Mouse (Mus musculus): ENCODE data around the gene Slc3a2. TPM values are rescaled to one million over a fixed set of nuclear protein-coding genes. Genes with fewer than 3 reads are reported as not detected.
A peak's percentile ranks its signal among the peaks of the same experiment; 100 is the strongest.

Gene Slc3a2
- polyA plus RNA-seq, 1 experiment from 2014 or later = 91.8 TPM

DNA sequence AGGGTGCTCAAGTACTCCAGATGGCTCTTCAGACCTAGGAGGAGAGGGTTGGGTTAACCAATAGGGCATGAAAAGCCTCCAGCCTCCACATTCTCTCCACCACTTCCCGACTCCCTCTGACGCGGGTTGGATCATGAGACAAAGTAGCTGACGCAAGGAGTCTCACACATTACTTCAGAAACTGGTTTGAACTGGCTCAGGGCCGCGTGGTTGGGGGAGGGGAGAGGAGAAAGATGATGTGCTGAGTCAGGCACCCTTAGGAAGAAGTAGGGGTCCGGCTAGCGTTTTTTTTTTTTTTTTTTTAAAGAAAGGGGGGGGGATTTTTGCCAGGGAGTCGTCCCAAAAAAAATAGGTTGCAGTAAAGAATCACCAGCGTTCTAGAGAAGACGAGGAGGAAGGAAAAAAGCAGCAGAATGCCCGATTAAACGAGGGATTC lies 10.3 kb downstream of the Slc3a2 start:
- TF ChIP-seq EP300 (IDR thresholded peaks at IDR 0.05) (peak; percentile 91), CTCF (IDR thresholded peaks at IDR 0.05) (no peak)
- Histone ChIP-seq H3K4me1 (ENCODE audit: insufficient read depth, low read depth, low read length) (peaks cover 21% of the 10 kb centered on the region; the same call in 1 of the 2 replicates), H3K9ac (replicated peaks; ENCODE audit: low read depth) (peak overlapping the region; percentile 88), H3K4me2 (replicated peaks; ENCODE audit: low read depth, low read length) (peak overlapping the region; percentile 59), H3K9me3 (ENCODE audit: low read length) (no peaks in the 10 kb centered on the region), H3K27ac (ENCODE audit: low read length) (peak overlapping the region; percentile 94), H3K36me3 (ENCODE audit: insufficient read depth, low read length) (peaks cover 27% of the 10 kb centered on the region), H3K27me3 (replicated peaks; ENCODE audit: insufficient read depth, low read length) (no peaks in the 10 kb centered on the region), H3K4me3 (ENCODE audit: low read depth, low read length) (peak overlapping the region; percentile 99)
- DNase-seq (ENCODE audit: low spot score) (peak; percentile 98), ATAC-seq (peak; percentile 86)
- 1% methylated on average over 13 of the region's 13 CpGs for WGBS

DNA sequence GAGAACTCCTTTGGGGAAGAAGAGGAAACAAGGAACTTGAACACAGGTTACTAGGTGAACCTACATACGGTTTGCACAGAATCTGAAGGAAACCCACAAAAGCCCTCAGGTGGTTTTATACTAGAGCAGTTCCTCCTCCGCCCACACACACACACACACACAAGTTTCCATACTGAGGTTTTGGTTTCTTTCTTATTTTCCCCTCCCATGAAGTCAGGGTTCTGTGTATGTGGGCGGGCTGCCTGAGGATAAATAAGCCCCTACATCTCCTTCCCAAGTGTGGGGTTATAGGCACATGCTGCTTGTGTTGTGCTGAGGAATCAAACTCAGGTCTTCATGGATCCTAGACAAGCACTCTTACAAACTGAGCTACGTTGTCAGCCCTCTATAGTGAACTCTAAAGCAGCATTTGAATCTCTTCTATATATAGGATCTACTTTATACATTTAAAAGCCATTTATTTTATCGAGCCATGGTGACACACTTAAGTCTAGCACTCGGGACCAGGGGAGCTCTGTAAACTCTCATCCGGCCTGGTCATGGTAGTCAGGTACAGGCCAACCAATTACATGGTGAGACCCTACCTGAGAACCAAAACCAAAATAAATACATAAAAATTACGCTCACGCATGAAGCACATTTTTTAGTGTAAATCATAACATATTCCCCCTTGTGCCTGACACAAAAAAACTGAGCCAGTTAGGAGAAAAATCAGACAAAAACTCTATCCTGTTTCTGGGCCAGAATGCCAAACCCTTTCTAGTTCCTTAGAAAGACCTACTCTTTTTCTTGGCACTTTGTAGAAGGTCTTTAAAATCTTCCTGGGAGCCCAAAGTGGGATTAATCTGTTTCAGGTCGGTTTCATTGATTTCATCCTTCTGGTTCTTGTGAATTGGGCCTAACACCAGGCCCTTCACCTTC lies 11.0 kb downstream of the Slc3a2 start:
- peak overlapping the region; percentile 94 for H3K27ac ChIP-seq (ENCODE audit: low read length)
- peak overlapping the region; percentile 88 for H3K9ac ChIP-seq (replicated peaks; ENCODE audit: low read depth)
- H3K4me1 ChIP-seq (ENCODE audit: insufficient read depth, low read depth, low read length) = peaks cover 21% of the 10 kb centered on the region; the same call in 1 of the 2 replicates
- peak overlapping the region; percentile 59 for H3K4me2 ChIP-seq (replicated peaks; ENCODE audit: low read depth, low read length)
- 35% methylated on average over 10 of the region's 10 CpGs for WGBS
- peak overlapping the region; percentile 99 for H3K4me3 ChIP-seq (ENCODE audit: low read depth, low read length)
- ATAC-seq = no peak
- DNase-seq (ENCODE audit: low spot score) = no peak
- H3K9me3 ChIP-seq (ENCODE audit: low read length) = no peaks in the 10 kb centered on the region
- peaks cover 32% of the 10 kb centered on the region for H3K36me3 ChIP-seq (ENCODE audit: insufficient read depth, low read length)
- TF ChIP-seq CTCF (IDR thresholded peaks at IDR 0.05) (no peak), EP300 (IDR thresholded peaks at IDR 0.05) (no peak)
- no peaks in the 10 kb centered on the region for H3K27me3 ChIP-seq (replicated peaks; ENCODE audit: insufficient read depth, low read length)

DNA sequence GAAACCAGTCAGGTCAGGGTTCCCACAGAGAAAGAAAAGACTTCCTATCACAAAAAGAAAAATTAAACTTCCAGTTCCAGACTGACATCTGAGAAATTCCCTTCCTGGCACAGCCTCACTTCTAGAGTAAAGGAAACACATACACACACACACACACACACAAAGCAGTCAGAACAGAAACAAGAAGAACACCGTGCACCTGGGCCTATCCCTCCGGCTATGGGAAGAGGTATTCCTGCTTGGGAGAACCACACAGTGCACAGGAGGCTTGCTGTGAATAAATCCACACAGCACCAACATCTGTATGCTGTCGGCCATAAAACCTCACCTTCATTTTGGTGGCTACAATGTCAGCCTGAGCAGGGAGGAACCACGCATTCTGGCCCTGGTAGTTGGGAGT lies 11.7 kb downstream of the Slc3a2 start:
- DNase-seq (ENCODE audit: low spot score) (no peak), ATAC-seq (no peak)
- peak overlapping the region; percentile 88; the same call in 1 of the 2 replicates for H3K9ac ChIP-seq (replicated peaks; ENCODE audit: low read depth)
- peaks cover 32% of the 10 kb centered on the region for H3K36me3 ChIP-seq (ENCODE audit: insufficient read depth, low read length)
- peaks cover 21% of the 10 kb centered on the region; the same call in 1 of the 2 replicates for H3K4me1 ChIP-seq (ENCODE audit: insufficient read depth, low read depth, low read length)
- H3K4me3 ChIP-seq (ENCODE audit: low read depth, low read length) = peak overlapping the region; percentile 99
- H3K27me3 ChIP-seq (replicated peaks; ENCODE audit: insufficient read depth, low read length) = no peaks in the 10 kb centered on the region
- no peak for TF ChIP-seq EP300 (IDR thresholded peaks at IDR 0.05)
- peak overlapping the region; percentile 59 for H3K4me2 ChIP-seq (replicated peaks; ENCODE audit: low read depth, low read length)
- 44% methylated on average over 4 of the region's 4 CpGs for WGBS
- peak overlapping the region; percentile 94 for H3K27ac ChIP-seq (ENCODE audit: low read length)
- no peaks in the 10 kb centered on the region for H3K9me3 ChIP-seq (ENCODE audit: low read length)

DNA sequence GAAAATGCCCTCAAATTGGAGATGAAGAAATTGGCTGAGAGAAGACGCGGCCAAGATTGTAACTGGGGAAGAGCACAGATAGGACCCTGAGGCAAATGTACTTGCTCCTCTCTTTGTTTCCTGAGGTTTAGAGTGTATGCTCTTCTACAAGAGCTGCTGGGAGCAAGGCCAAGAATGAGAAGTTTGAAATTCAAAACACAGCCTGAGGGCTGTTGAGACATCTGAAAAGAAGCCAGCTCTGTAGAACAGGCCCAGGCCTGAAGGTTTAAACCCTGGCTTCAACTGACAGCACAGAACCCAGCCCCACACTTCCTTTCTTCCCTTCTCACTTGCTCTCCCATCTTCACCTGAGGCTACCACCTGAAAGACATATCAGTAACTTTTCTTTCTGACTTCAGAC lies 13.1 kb downstream of the Slc3a2 start:
- H3K9me3 ChIP-seq (ENCODE audit: low read length) = no peaks in the 10 kb centered on the region
- H3K4me2 ChIP-seq (replicated peaks; ENCODE audit: low read depth, low read length) = no peak overlapping the region; the same call in 1 of the 2 replicates
- no peaks in the 10 kb centered on the region for H3K27me3 ChIP-seq (replicated peaks; ENCODE audit: insufficient read depth, low read length)
- H3K9ac ChIP-seq (replicated peaks; ENCODE audit: low read depth) = no peak overlapping the region; the same call in 1 of the 2 replicates
- ATAC-seq = no peak
- 69% methylated on average over 2 of the region's 2 CpGs for WGBS
- peak; percentile 78 for DNase-seq (ENCODE audit: low spot score)
- TF ChIP-seq EP300 (IDR thresholded peaks at IDR 0.05) = no peak
- TF ChIP-seq CTCF (IDR thresholded peaks at IDR 0.05) = no peak
- no peak overlapping the region for H3K4me3 ChIP-seq (ENCODE audit: low read depth, low read length)
- peak overlapping the region; percentile 48 for H3K27ac ChIP-seq (ENCODE audit: low read length)
- peaks cover 32% of the 10 kb centered on the region for H3K36me3 ChIP-seq (ENCODE audit: insufficient read depth, low read length)
- peaks cover 21% of the 10 kb centered on the region; the same call in 1 of the 2 replicates for H3K4me1 ChIP-seq (ENCODE audit: insufficient read depth, low read depth, low read length)

DNA sequence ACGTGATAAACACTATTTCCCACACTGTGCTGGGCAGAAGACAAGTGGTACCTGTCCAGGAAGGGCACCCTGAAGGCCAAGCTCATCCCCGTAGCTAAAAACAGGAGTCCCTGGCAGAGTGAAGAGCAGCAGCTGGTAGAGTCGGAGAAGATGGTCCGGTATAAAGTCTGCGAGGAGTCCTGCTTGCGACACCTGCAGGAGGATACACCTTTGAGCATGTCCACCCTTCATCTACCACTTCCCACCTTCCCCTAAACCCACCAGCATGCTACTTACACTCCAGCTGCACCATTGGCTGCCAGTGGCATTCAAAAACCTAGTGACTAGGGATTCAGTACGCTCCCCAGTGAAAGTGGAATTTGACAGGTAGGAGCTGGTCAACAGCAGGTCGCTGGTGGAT lies 14.2 kb downstream of the Slc3a2 start:
- DNase-seq (ENCODE audit: low spot score) (no peak), ATAC-seq (no peak)
- peaks cover 21% of the 10 kb centered on the region; the same call in 1 of the 2 replicates for H3K4me1 ChIP-seq (ENCODE audit: insufficient read depth, low read depth, low read length)
- H3K36me3 ChIP-seq (ENCODE audit: insufficient read depth, low read length) = peaks cover 32% of the 10 kb centered on the region
- no peak for TF ChIP-seq EP300 (IDR thresholded peaks at IDR 0.05)
- no peak for TF ChIP-seq CTCF (IDR thresholded peaks at IDR 0.05)
- 85% methylated on average over 8 of the region's 8 CpGs for WGBS
- H3K27ac ChIP-seq (ENCODE audit: low read length) = no peak overlapping the region
- H3K4me3 ChIP-seq (ENCODE audit: low read depth, low read length) = no peak overlapping the region
- no peaks in the 10 kb centered on the region for H3K9me3 ChIP-seq (ENCODE audit: low read length)
- H3K4me2 ChIP-seq (replicated peaks; ENCODE audit: low read depth, low read length) = no peak overlapping the region
- H3K27me3 ChIP-seq (replicated peaks; ENCODE audit: insufficient read depth, low read length) = no peaks in the 10 kb centered on the region
- H3K9ac ChIP-seq (replicated peaks; ENCODE audit: low read depth) = no peak overlapping the region

DNA sequence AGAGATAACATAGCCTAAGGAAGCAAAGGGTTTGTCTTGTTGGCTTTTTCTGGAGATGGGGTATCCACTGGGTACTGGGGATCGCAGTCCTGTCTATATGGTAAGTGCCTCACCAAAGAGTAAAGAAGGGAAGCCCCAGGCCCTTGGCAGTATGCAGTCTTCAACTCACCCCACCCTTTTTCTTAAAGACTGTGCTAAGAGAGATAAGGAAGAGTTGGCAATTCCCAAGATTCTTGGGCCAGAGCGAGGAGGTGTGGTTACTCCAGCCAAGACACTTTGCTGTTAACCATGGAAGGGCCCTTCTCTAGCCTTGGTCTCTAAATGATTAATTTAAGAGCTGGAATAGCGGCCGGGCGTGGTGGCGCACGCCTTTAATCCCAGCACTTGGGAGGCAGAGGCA lies 16.2 kb downstream of the Slc3a2 start:
- Histone ChIP-seq H3K4me2 (replicated peaks; ENCODE audit: low read depth, low read length) (no peak overlapping the region), H3K4me1 (ENCODE audit: insufficient read depth, low read depth, low read length) (peaks cover 19% of the 10 kb centered on the region; the same call in 1 of the 2 replicates), H3K4me3 (ENCODE audit: low read depth, low read length) (no peak overlapping the region), H3K9ac (replicated peaks; ENCODE audit: low read depth) (no peak overlapping the region), H3K36me3 (ENCODE audit: insufficient read depth, low read length) (peaks cover 32% of the 10 kb centered on the region), H3K27me3 (replicated peaks; ENCODE audit: insufficient read depth, low read length) (no peaks in the 10 kb centered on the region), H3K9me3 (ENCODE audit: low read length) (no peaks in the 10 kb centered on the region), H3K27ac (ENCODE audit: low read length) (no peak overlapping the region)
- TF ChIP-seq EP300 (IDR thresholded peaks at IDR 0.05) (no peak), CTCF (IDR thresholded peaks at IDR 0.05) (no peak)
- DNase-seq (ENCODE audit: low spot score) (no peak), ATAC-seq (no peak)
- WGBS = 90% methylated on average over 7 of the region's 7 CpGs
